Mouse (Mus musculus) CH12.LX (cell line): ENCODE data around the gene Vstm5. TPM values are rescaled to one million over a fixed set of nuclear protein-coding genes. Genes with fewer than 3 reads are reported as not detected.
A peak's percentile ranks its signal among the peaks of the same experiment; 100 is the strongest.

Source experiments
- DNase-seq: peaks from one replicate; pipeline ENCODE4 v3.0.0-alpha.2; 2013; ENCODE audit errors: extremely low read depth
- H3K27ac ChIP-seq: 2 replicates; pipeline ENCODE4 v1.5.1; 2012; ENCODE audit warnings: low read depth, mild to moderate bottlenecking, control low read depth, moderate library complexity; ENCODE audit not compliant: insufficient read depth
- H3K27me3 ChIP-seq: replicated peaks from 2 replicates; pipeline ENCODE3; 2012; ENCODE audit warnings: inconsistent platforms
- H3K36me3 ChIP-seq, 2 experiments: replicated peaks in 1 of 2; 2 replicates each; pipeline versions ENCODE3 to v1.6.1; 2012; ENCODE audit warnings: inconsistent platforms in 1 of 2, low read length in 1 of 2, mild to moderate bottlenecking in 1 of 2, mixed read lengths in 1 of 2, moderate library complexity in 1 of 2; ENCODE audit not compliant: control insufficient read depth in 1 of 2, insufficient read depth in 1 of 2
- H3K4me1 ChIP-seq, 2 experiments: 2 replicates each; pipeline ENCODE4 v1.6.1; 2012; ENCODE audit warnings: inconsistent platforms in 1 of 2, moderate library complexity in 1 of 2; ENCODE audit not compliant: insufficient read depth in 2 of 2, control insufficient read depth in 1 of 2
- H3K4me2 ChIP-seq: 2 replicates; pipeline ENCODE4 v1.6.1; 2012; ENCODE audit warnings: low read depth, mild to moderate bottlenecking, control low read depth; ENCODE audit not compliant: poor library complexity, insufficient read depth, severe bottlenecking
- H3K4me3 ChIP-seq, 3 experiments: fragments of 150-350 bp in 1 of 3; sonication (generic) in 1 of 3; replicated peaks in 1 of 3; 2 replicates each; pipeline versions ENCODE3 to v1.5.1; 2011 to 2012; ENCODE audit warnings: low read depth in 2 of 3, low read length in 2 of 3, mild to moderate bottlenecking in 2 of 3, moderate library complexity in 2 of 3, control low read depth in 1 of 3, improper control_type of control experiment in 1 of 3, inconsistent platforms in 1 of 3, mixed read lengths in 1 of 3; ENCODE audit not compliant: poor library complexity in 1 of 3
- H3K79me2 ChIP-seq: replicated peaks from 2 replicates; pipeline ENCODE4 v1.6.1; 2012; ENCODE audit warnings: mild to moderate bottlenecking, moderate library complexity; ENCODE audit not compliant: control insufficient read depth, poor library complexity, insufficient read depth, severe bottlenecking; ENCODE audit errors: extremely low read depth
- H3K9ac ChIP-seq: 2 replicates; pipeline ENCODE4 v1.6.1; 2012; ENCODE audit warnings: low read depth, mild to moderate bottlenecking, control low read depth, moderate library complexity; ENCODE audit not compliant: insufficient read depth
- H3K9me3 ChIP-seq: replicated peaks from 2 replicates; pipeline ENCODE3; 2012; ENCODE audit warnings: low read length, inconsistent platforms, mixed read lengths
- BHLHE40 ChIP-seq: IDR thresholded peaks from 2 replicates; pipeline ENCODE4 v1.6.1; 2011; ENCODE audit warnings: mild to moderate bottlenecking, low read depth, low read length, improper control_type of control experiment
- CHD1 ChIP-seq: IDR thresholded peaks from 2 replicates; pipeline ENCODE4 v1.6.1; 2012; ENCODE audit warnings: low read depth, low read length, improper control_type of control experiment, inconsistent platforms
- CTCF ChIP-seq, 2 experiments: IDR thresholded peaks in 1 of 2; conservative IDR thresholded peaks in 1 of 2; 2 replicates each; pipeline ENCODE4 v1.5.1; 2011 to 2012; ENCODE audit warnings: low read depth in 2 of 2, low read length in 2 of 2, improper control_type of control experiment in 1 of 2, inconsistent platforms in 1 of 2, mild to moderate bottlenecking in 1 of 2, moderate library complexity in 1 of 2
- E2F4 ChIP-seq: IDR thresholded peaks from 2 replicates; pipeline ENCODE4 v1.6.1; 2011; ENCODE audit warnings: low read depth, low read length, improper control_type of control experiment; ENCODE audit not compliant: insufficient replicate concordance
- ELF1 ChIP-seq: IDR thresholded peaks from 2 replicates; pipeline ENCODE4 v1.6.1; 2014; ENCODE audit warnings: low read depth, mild to moderate bottlenecking, inconsistent platforms, low read length, improper control_type of control experiment
- EP300 ChIP-seq: IDR thresholded peaks from 2 replicates; pipeline ENCODE4 v1.6.1; 2011; ENCODE audit warnings: low read length, improper control_type of control experiment
- ETS1 ChIP-seq: conservative IDR thresholded peaks from 2 replicates; pipeline ENCODE4 v1.6.1; 2012; ENCODE audit warnings: low read depth, mild to moderate bottlenecking, inconsistent platforms, low read length, improper control_type of control experiment, moderate library complexity
- IRF4 ChIP-seq: IDR thresholded peaks from 2 replicates; pipeline ENCODE4 v1.6.1; 2014; ENCODE audit warnings: low read depth, mild to moderate bottlenecking, inconsistent platforms, low read length, improper control_type of control experiment
- JUN ChIP-seq: IDR thresholded peaks from 2 replicates; pipeline ENCODE4 v1.6.1; 2011; ENCODE audit warnings: low read depth, mild to moderate bottlenecking, low read length, improper control_type of control experiment, moderate library complexity; ENCODE audit not compliant: insufficient read depth
- JUND ChIP-seq: conservative IDR thresholded peaks from 2 replicates; pipeline ENCODE4 v1.6.1; 2011; ENCODE audit warnings: low read depth, low read length, improper control_type of control experiment
- KAT2A ChIP-seq: IDR thresholded peaks from 2 replicates; pipeline ENCODE4 v1.6.1; 2012; ENCODE audit warnings: low read length, improper control_type of control experiment, inconsistent platforms; ENCODE audit not compliant: insufficient replicate concordance
- MAX ChIP-seq: IDR thresholded peaks from 2 replicates; pipeline ENCODE4 v1.6.1; 2011; ENCODE audit warnings: low read length, improper control_type of control experiment
- MAZ ChIP-seq: IDR thresholded peaks from 2 replicates; pipeline ENCODE4 v1.6.1; 2012; ENCODE audit warnings: low read depth, mild to moderate bottlenecking, inconsistent platforms, low read length, improper control_type of control experiment, moderate library complexity
- MEF2A ChIP-seq: IDR thresholded peaks from 2 replicates; pipeline ENCODE4 v1.6.1; 2014; ENCODE audit warnings: low read depth, mild to moderate bottlenecking, inconsistent platforms, low read length, improper control_type of control experiment, borderline replicate concordance
- MXI1 ChIP-seq: IDR thresholded peaks from 2 replicates; pipeline ENCODE4 v1.6.1; 2011; ENCODE audit warnings: mild to moderate bottlenecking, low read depth, low read length, improper control_type of control experiment
- MYC ChIP-seq: IDR thresholded peaks from 2 replicates; pipeline ENCODE4 v1.6.1; 2011; ENCODE audit warnings: low read depth, mild to moderate bottlenecking, improper control_type of control experiment, low read length
- NELFE ChIP-seq: IDR thresholded peaks from 2 replicates; pipeline ENCODE4 v1.6.1; 2011; ENCODE audit warnings: low read depth, low read length, improper control_type of control experiment
- NRF1 ChIP-seq: IDR thresholded peaks from 2 replicates; pipeline ENCODE4 v1.6.1; 2014; ENCODE audit warnings: low read depth, mild to moderate bottlenecking, inconsistent platforms, low read length, improper control_type of control experiment, moderate library complexity
- PAX5 ChIP-seq: IDR thresholded peaks from 2 replicates; pipeline ENCODE4 v1.6.1; 2012; ENCODE audit warnings: low read length, inconsistent platforms, mixed read lengths
- POLR2A ChIP-seq: IDR thresholded peaks from 2 replicates; pipeline ENCODE4 v1.6.1; 2011; ENCODE audit warnings: low read depth, mild to moderate bottlenecking, improper control_type of control experiment, low read length
- POLR2AphosphoS2 ChIP-seq: IDR thresholded peaks from 2 replicates; pipeline ENCODE4 v1.6.1; 2011; ENCODE audit warnings: low read depth, low read length, improper control_type of control experiment
- RAD21 ChIP-seq: IDR thresholded peaks from 2 replicates; pipeline ENCODE4 v1.6.1; 2011; ENCODE audit warnings: low read depth, mild to moderate bottlenecking, low read length, improper control_type of control experiment, moderate library complexity
- RCOR1 ChIP-seq: conservative IDR thresholded peaks from 2 replicates; pipeline ENCODE4 v1.6.1; 2012; ENCODE audit warnings: low read depth, mild to moderate bottlenecking, inconsistent platforms, low read length, improper control_type of control experiment
- SIN3A ChIP-seq: IDR thresholded peaks from 2 replicates; pipeline ENCODE4 v1.6.1; 2012; ENCODE audit warnings: low read length, improper control_type of control experiment, inconsistent platforms
- SMC3 ChIP-seq: IDR thresholded peaks from 2 replicates; pipeline ENCODE4 v1.6.1; 2011; ENCODE audit warnings: low read depth, low read length, improper control_type of control experiment
- TCF12 ChIP-seq: IDR thresholded peaks from 2 replicates; pipeline ENCODE4 v1.6.1; 2014; ENCODE audit warnings: low read depth, mild to moderate bottlenecking, inconsistent platforms, low read length, improper control_type of control experiment
- UBTF ChIP-seq: IDR thresholded peaks from 2 replicates; pipeline ENCODE4 v1.6.1; 2012; ENCODE audit warnings: low read depth, mild to moderate bottlenecking, inconsistent platforms, low read length, improper control_type of control experiment, moderate library complexity
- USF1 ChIP-seq: IDR thresholded peaks from 2 replicates; pipeline ENCODE4 v1.6.1; 2014; ENCODE audit warnings: low read depth, mild to moderate bottlenecking, inconsistent platforms, low read length, improper control_type of control experiment
- USF2 ChIP-seq: conservative IDR thresholded peaks from 2 replicates; pipeline ENCODE4 v1.6.1; 2011; ENCODE audit warnings: low read depth, low read length, improper control_type of control experiment
- ZKSCAN1 ChIP-seq: IDR thresholded peaks from 2 replicates; pipeline ENCODE4 v1.6.1; 2012; ENCODE audit warnings: low read depth, inconsistent platforms, low read length, improper control_type of control experiment, borderline replicate concordance
- ZMIZ1 ChIP-seq: IDR thresholded peaks from 2 replicates; pipeline ENCODE4 v1.6.1; 2012; ENCODE audit warnings: low read depth, mild to moderate bottlenecking, inconsistent platforms, low read length, improper control_type of control experiment
- dilution Hi-C: fragments of 300-500 bp; cut with MboI; formaldehyde crosslinking; loops from 2 replicates; pipeline ENCODE4 v1.14.3; 2020; ENCODE audit warnings: low sequenced_read_pairs; ENCODE audit not compliant: extremely low pct_unique_long_range_greater_than_20kb, extremely low pct_ligation_motif_present
- in situ Hi-C: fragments of 300-500 bp; cut with MboI; formaldehyde crosslinking; loops from 3 replicates; pipeline ENCODE4 v1.14.3; 2019; ENCODE audit warnings: low sequenced_read_pairs, low pct_ligation_motif_present, low pct_unique_long_range_greater_than_20kb, mixed read lengths
- polyA plus RNA-seq: library from polyadenylated mRNA; unstranded; fragments of >175 nt; gene quantifications from 2 replicates; pipeline ENCODE4 v1.2.1, GENCODE M21; 2012; ENCODE audit warnings: low read depth; ENCODE audit not compliant: insufficient read length
- total RNA-seq, 2 experiments: library from RNA; depleted of rRNA; stranded (reverse); fragments of 300-350 nt in 1 of 2; fragments of >200 nt in 1 of 2; gene quantifications; 2 replicates each; pipeline ENCODE4 v1.2.3; 2012 to 2014

Gene Vstm5
- total and polyA plus RNA-seq, 3 experiments: not detected

DNA sequence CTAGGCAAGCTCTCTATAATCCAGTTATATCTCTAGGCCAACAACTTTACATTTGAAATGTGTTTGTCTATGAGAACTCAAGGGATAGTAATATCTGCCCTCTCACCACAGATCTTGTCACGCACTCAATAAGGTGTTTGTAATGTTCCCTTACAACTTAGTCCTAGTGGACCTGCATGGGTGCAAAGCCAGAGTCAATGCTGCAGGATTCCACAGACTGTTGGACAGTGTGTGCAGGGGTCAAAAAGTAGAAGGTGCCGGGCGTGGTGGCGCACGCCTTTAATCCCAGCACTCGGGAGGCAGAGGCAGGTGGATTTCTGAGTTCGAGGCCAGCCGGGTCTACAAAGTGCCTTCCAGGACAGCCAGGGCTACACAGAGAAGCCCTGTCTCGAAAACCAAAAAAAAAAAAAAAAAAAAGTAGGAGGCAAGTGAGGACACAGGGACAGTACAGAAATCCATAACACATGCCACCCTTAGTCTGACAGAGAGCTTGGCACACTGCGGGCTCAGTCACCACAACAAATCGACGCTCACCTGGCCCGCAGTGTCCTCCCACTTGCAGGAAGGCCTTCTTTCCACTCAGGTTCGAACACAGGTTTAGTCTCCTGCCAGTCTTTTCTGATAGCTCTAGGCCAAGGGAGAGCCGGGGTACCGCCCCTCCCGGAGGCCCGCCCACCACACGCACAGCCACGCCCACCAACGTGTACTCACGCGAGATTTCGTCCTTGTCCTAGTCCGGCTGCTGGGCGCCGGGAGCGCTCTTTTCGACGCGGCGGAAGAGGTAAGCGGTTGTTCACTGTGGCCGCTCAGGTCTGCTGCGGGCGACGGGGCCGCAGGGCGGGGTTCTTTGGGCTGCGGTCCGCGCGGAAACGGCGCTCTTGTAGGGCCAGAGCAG lies 66.9 kb downstream of the Vstm5 start, which contains the start of gene Taf1d (continued):
- TF ChIP-seq USF1 (no peak), MYC (no peak), MEF2A (no peak), ZMIZ1 (peak; percentile 97), POLR2A (peak; percentile 100), BHLHE40 (no peak), ELF1 (0 out of 2 replicates have a peak, but pooled peaks have one; percentile 6), PAX5 (no peak), SIN3A (0 out of 2 replicates have a peak, but pooled peaks have one; percentile 52), EP300 (no peak), NELFE (peak; percentile 99), USF2 (no peak), E2F4 (no peak), RAD21 (no peak), ZKSCAN1 (no peak), SMC3 (no peak), KAT2A (no peak), ETS1 (no peak), UBTF (no peak)

DNA sequence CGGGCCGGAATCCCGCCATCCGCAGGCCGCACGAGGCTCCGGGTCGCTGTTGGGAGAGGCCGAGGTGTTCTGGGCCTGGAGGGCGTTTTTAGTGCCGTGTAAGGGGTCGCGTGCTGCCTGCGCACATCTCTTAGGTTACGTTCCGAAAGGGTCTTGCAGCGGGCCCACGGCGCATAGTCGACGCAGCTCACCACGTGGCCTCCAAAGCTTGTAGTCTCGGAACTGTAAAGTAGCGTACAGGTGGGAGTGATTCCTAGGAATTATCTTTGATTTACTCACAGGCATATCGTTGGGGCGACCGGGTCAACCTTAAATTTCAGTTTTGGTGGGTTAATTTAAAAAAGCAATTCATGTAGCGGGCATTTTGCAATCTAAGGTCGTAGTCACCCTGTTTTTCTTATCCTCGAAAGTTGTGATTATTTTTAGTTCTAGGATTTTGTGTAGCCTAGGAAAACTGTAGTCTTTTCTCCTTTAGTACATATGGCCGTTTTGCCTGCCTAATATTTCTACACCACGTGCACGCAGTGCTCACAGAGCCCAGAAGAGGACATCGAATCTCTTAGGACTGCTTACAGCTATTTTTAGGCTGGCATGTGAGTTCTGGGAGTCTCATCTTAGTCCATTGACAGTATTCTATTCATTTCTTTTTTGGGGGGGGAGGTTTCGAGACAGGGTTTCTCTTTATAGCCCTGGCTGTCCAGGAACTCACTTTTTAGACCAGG lies 67.7 kb downstream of the Vstm5 start, which contains the start of gene 4931406C07Rik:
Gene 4931406C07Rik, minus strand, starts transcription at position 51 of the 722 bp plus-strand sequence.
- no peaks in the 10 kb centered on the region for H3K27me3 ChIP-seq
- H3K4me1 ChIP-seq: peaks cover 2 to 32% of the 10 kb centered on the region in 2 experiments; a peak in 3 of 4 replicates
- no peaks in the 10 kb centered on the region for H3K9me3 ChIP-seq
- peaks cover 43% of the 10 kb centered on the region for H3K79me2 ChIP-seq
- peak within 1 kb of the TSS; percentile 69 to 94 (median 85) for H3K4me3 ChIP-seq
- peaks cover 23 to 39% of the 10 kb centered on the region in 2 experiments for H3K36me3 ChIP-seq
- dilution Hi-C loops (no loop called here), in situ Hi-C loops (no loop called here)
- H3K9ac ChIP-seq: peak within 1 kb of the TSS; percentile 90
- DNase-seq: no peak
- H3K27ac ChIP-seq: peak within 1 kb of the TSS; percentile 57
- H3K4me2 ChIP-seq: peak within 1 kb of the TSS; percentile 90
- TF ChIP-seq MAZ: no peak
- TF ChIP-seq JUND: no peak; the same call in 1 of the 2 replicates
- TF ChIP-seq UBTF: no peak
- TF ChIP-seq SIN3A: no peak; the same call in 1 of the 2 replicates
- TF ChIP-seq USF1: peak; percentile 1; the same call in 1 of the 2 replicates
- peak; percentile 97 for TF ChIP-seq MYC
- TF ChIP-seq RCOR1: no peak
- no peak; the same call in 1 of the 2 replicates for TF ChIP-seq BHLHE40
- peak; percentile 11; the same call in 1 of the 2 replicates for TF ChIP-seq POLR2A
- no peak for TF ChIP-seq RAD21
- 0 out of 2 replicates have a peak, but pooled peaks have one; percentile 58 for TF ChIP-seq CHD1
- TF ChIP-seq USF2: no peak
- no peak for TF ChIP-seq IRF4
- TF ChIP-seq MAX: peak; percentile 84
- no peak for TF ChIP-seq NELFE
- no peak for TF ChIP-seq JUN
- TF ChIP-seq MEF2A: peak; percentile 32; the same call in 1 of the 2 replicates
- peak; percentile 37; the same call in 1 of the 2 replicates for TF ChIP-seq POLR2AphosphoS2
- TF ChIP-seq ETS1: no peak
- TF ChIP-seq EP300: no peak
- TF ChIP-seq MXI1: peak; percentile 77
- no peak for TF ChIP-seq E2F4
- TF ChIP-seq ZMIZ1: no peak
- TF ChIP-seq KAT2A: 0 out of 2 replicates have a peak, but pooled peaks have one; percentile 49
- TF ChIP-seq CTCF (conservative IDR thresholded peaks at IDR 0.05 in 1 of 2, IDR thresholded peaks at IDR 0.05 in 1 of 2; ENCODE audit: low read depth in 2 of 2, low read length in 2 of 2): no peak
- no peak for TF ChIP-seq NRF1
- no peak for TF ChIP-seq TCF12
